Mouse (Mus musculus): ENCODE measurements around the gene Olfr48. TPM values are rescaled to one million over a fixed set of nuclear protein-coding genes. Genes with fewer than 3 reads are reported as not detected.

Gene Olfr48
- polyA plus RNA-seq (2015; fragmentation: Nextera tagmentation; extraction: Ambion mirVana) = not detected in 2 replicates

DNA sequence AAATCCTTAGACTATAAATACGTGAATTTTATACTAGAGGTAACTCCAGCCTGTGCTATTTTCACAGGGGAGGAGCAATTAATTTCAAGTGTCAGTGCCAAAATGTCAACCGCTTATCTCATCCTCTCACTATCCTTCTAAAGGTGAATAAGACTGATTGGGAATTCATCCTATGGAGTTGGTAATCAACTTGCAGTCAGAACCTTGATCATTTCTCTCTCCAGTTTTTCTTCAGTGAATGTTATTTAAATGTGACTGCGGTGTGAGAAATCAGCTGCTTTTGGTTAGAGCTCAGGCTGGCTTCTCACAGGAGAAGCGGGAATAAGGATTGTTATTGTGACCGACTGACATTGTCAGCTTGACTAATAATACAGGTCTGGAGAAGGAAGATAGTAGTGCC, at the start of gene Olfr48:
Gene Olfr48 (minus strand): TSS at position 101 of the 400 bp plus-strand sequence.
- H3K9me3 ChIP-seq = peaks cover 3% of the 10 kb centered on the region; the same call in 1 of the 2 replicates
- no peaks in the 10 kb centered on the region for H3K4me1 ChIP-seq
- H3K36me3 ChIP-seq = no peaks in the 10 kb centered on the region
- ATAC-seq (ENCODE audit: extremely low read depth, insufficient number of reproducible peaks, low FRiP score, low TSS enrichment) = no peak
- no peak within 1 kb of the TSS for H3K9ac ChIP-seq
- no peak within 1 kb of the TSS for H3K4me2 ChIP-seq
- H3K27ac ChIP-seq (replicated peaks) = no peak within 1 kb of the TSS
- H3K27me3 ChIP-seq (replicated peaks) = no peaks in the 10 kb centered on the region
- no peak within 1 kb of the TSS for H3K4me3 ChIP-seq
- WGBS = 71% methylated on average over 5 of the region's 5 CpGs

GRCm38 (mm10) chr2:89878137-89878536, 30.1 kb upstream of the Olfr48 start, which contains the start of gene Olfr1257:
Gene Olfr1257 (plus strand): TSS chr2:89878437.
- H3K4me3 ChIP-seq = no peak within 1 kb of the TSS
- 74% methylated on average over 1 of the region's 1 CpGs for WGBS
- H3K27me3 ChIP-seq (replicated peaks) = no peaks in the 10 kb centered on the region
- H3K9ac ChIP-seq = no peak within 1 kb of the TSS
- H3K4me2 ChIP-seq = no peak within 1 kb of the TSS
- H3K9me3 ChIP-seq = no peaks in the 10 kb centered on the region
- H3K27ac ChIP-seq (replicated peaks) = no peak within 1 kb of the TSS
- no peaks in the 10 kb centered on the region for H3K36me3 ChIP-seq
- no peaks in the 10 kb centered on the region for H3K4me1 ChIP-seq
- ATAC-seq (ENCODE audit: extremely low read depth, insufficient number of reproducible peaks, low FRiP score, low TSS enrichment) = no peak

- ATAC-seq (ENCODE audit: extremely low read depth, insufficient number of reproducible peaks, low FRiP score, low TSS enrichment) = no peak
- H3K36me3 ChIP-seq = no peaks in the 10 kb centered on the region
- H3K4me1 ChIP-seq = no peaks in the 10 kb centered on the region
- H3K9me3 ChIP-seq = peaks cover 3% of the 10 kb centered on the region; the same call in 1 of the 2 replicates
- no peak overlapping the region for H3K27ac ChIP-seq (replicated peaks)
- H3K4me2 ChIP-seq = no peak overlapping the region
- 86% methylated on average over 1 of the region's 1 CpGs for WGBS
- H3K27me3 ChIP-seq (replicated peaks) = no peaks in the 10 kb centered on the region
- H3K9ac ChIP-seq = no peak overlapping the region
- H3K4me3 ChIP-seq = no peak overlapping the region
These were observed 1.2 kb upstream of the Olfr48 start for GRCm38 (mm10) chr2:89849230-89849629.

DNA sequence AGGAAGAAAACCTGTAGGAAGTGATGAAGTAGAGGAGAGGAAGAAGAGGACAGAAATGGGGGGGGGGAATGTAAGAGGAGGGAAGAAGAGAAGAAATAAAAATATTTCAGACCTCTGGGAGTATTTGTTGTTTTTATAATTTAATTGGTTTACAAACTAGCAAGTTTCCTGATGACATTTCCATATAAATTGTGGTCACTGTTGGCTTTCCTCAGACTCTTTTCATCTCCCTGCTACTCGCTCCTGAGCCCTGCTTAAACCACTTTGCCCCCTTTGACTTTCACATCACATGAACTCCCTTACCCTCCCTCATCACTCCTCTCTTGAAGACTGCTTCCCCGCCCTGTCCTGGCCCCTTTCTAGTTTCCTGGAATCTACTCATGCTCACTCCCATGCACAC, 6.5 kb downstream of the Olfr48 start, which contains the start of gene Olfr1256:
Gene Olfr1256 (minus strand): TSS at position 101 of the 400 bp plus-strand sequence.
- no peak for ATAC-seq (ENCODE audit: extremely low read depth, insufficient number of reproducible peaks, low FRiP score, low TSS enrichment)
- Histone ChIP-seq H3K9ac (no peak within 1 kb of the TSS), H3K27me3 (replicated peaks) (no peaks in the 10 kb centered on the region), H3K4me2 (no peak within 1 kb of the TSS), H3K9me3 (no peaks in the 10 kb centered on the region), H3K4me3 (no peak within 1 kb of the TSS), H3K27ac (replicated peaks) (no peak within 1 kb of the TSS), H3K4me1 (no peaks in the 10 kb centered on the region), H3K36me3 (no peaks in the 10 kb centered on the region)
- 48% methylated on average over 2 of the region's 2 CpGs for WGBS

GRCm38 (mm10) chr2:89820216-89820615, 27.8 kb downstream of the Olfr48 start:
- no peaks in the 10 kb centered on the region for H3K4me1 ChIP-seq
- H3K4me3 ChIP-seq = no peak overlapping the region
- no peak for ATAC-seq (ENCODE audit: extremely low read depth, insufficient number of reproducible peaks, low FRiP score, low TSS enrichment)
- 81% methylated on average over 1 of the region's 1 CpGs for WGBS
- H3K27ac ChIP-seq (replicated peaks) = no peak overlapping the region
- no peaks in the 10 kb centered on the region for H3K27me3 ChIP-seq (replicated peaks)
- H3K9ac ChIP-seq = no peak overlapping the region
- H3K9me3 ChIP-seq = no peaks in the 10 kb centered on the region
- no peaks in the 10 kb centered on the region for H3K36me3 ChIP-seq
- H3K4me2 ChIP-seq = no peak overlapping the region

- no peak for ATAC-seq (ENCODE audit: extremely low read depth, insufficient number of reproducible peaks, low FRiP score, low TSS enrichment)
- 61% methylated on average over 3 of the region's 3 CpGs for WGBS
These were observed 36.3 kb downstream of the Olfr48 start, which contains the start of gene Olfr1255 for GRCm38 (mm10) chr2:89811751-89812150. Gene Olfr1255 (plus strand): TSS chr2:89812051.

GRCm38 (mm10) chr2:89810751-89811150, 37.3 kb downstream of the Olfr48 start:
- ATAC-seq (ENCODE audit: extremely low read depth, insufficient number of reproducible peaks, low FRiP score, low TSS enrichment) = no peak
- 74% methylated on average over 2 of the region's 2 CpGs for WGBS

More at GRCm38 (mm10) chr2:89811751-89812150, 36.3 kb downstream of the Olfr48 start, which contains the start of gene Olfr1255:
- H3K9ac ChIP-seq = no peak within 1 kb of the TSS
- H3K4me1 ChIP-seq = no peaks in the 10 kb centered on the region
- H3K27me3 ChIP-seq (replicated peaks) = no peaks in the 10 kb centered on the region
- H3K4me3 ChIP-seq = no peak within 1 kb of the TSS
- no peak within 1 kb of the TSS for H3K4me2 ChIP-seq
- no peaks in the 10 kb centered on the region for H3K36me3 ChIP-seq
- no peaks in the 10 kb centered on the region for H3K9me3 ChIP-seq
- H3K27ac ChIP-seq (replicated peaks) = no peak within 1 kb of the TSS

DNA sequence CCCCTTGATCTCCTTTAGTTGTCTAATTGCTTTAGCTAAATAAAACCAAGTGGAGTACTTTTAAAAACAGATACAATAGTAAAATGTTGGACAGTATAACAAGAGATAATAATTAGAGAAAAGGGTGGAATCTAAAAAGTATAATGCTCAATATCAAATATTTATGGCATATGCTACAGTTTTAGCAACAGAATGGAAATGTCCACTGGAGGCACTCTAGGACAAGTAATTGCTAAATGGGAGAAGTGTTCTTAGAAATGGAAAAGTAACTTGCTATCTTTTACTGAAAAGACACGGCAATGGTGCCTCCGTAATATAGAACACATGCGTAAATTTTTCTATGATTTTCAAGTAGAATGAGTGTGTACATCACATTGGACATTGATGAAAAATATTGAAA, 48.4 kb downstream of the Olfr48 start:
- no peak overlapping the region for H3K27ac ChIP-seq (replicated peaks)
- no peak overlapping the region for H3K4me3 ChIP-seq
- H3K9ac ChIP-seq = no peak overlapping the region
- no peaks in the 10 kb centered on the region for H3K36me3 ChIP-seq
- no peaks in the 10 kb centered on the region for H3K9me3 ChIP-seq
- no peak for ATAC-seq (ENCODE audit: extremely low read depth, insufficient number of reproducible peaks, low FRiP score, low TSS enrichment)
- no peak overlapping the region for H3K4me2 ChIP-seq
- 72% methylated on average over 3 of the region's 3 CpGs for WGBS
- H3K27me3 ChIP-seq (replicated peaks) = no peaks in the 10 kb centered on the region
- no peaks in the 10 kb centered on the region for H3K4me1 ChIP-seq

More at GRCm38 (mm10) chr2:89810751-89811150, 37.3 kb downstream of the Olfr48 start:
- H3K9ac ChIP-seq = no peak overlapping the region
- H3K27me3 ChIP-seq (replicated peaks) = no peaks in the 10 kb centered on the region
- no peaks in the 10 kb centered on the region for H3K36me3 ChIP-seq
- H3K4me3 ChIP-seq = no peak overlapping the region
- no peaks in the 10 kb centered on the region for H3K4me1 ChIP-seq
- H3K27ac ChIP-seq (replicated peaks) = no peak overlapping the region
- no peak overlapping the region for H3K4me2 ChIP-seq
- no peaks in the 10 kb centered on the region for H3K9me3 ChIP-seq

DNA sequence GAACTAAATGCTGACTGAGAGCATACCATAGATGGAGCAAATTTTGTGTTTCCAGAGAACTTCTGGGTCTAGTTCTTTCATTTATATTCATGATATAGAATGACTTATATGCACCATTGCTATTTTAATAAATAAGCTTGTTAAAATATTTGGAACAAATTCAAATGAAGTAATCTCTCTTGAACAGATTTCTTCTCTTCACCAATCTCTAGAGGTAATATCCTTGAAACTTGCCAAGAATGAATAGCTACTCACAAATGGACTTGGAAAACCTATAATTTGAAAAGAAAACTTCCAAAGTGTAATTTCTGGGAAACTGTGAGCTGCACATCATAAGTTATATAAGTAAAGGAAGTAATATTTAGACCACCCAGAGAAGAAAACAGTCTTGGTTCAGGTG, 54.5 kb downstream of the Olfr48 start, which contains the start of gene Olfr1254:
Gene Olfr1254 (minus strand): TSS at position 101 of the 400 bp plus-strand sequence.
- Histone ChIP-seq H3K4me2 (no peak within 1 kb of the TSS), H3K4me3 (no peak within 1 kb of the TSS), H3K27me3 (replicated peaks) (no peaks in the 10 kb centered on the region), H3K9ac (no peak within 1 kb of the TSS), H3K4me1 (no peaks in the 10 kb centered on the region), H3K27ac (replicated peaks) (no peak within 1 kb of the TSS), H3K9me3 (no peaks in the 10 kb centered on the region), H3K36me3 (no peaks in the 10 kb centered on the region)
- no peak for ATAC-seq (ENCODE audit: extremely low read depth, insufficient number of reproducible peaks, low FRiP score, low TSS enrichment)

Other genes with a start within 250 kb of the Olfr48 start
- gene Olfr1247, start 234.1 kb downstream of the Olfr48 start, polyA plus RNA-seq (2015; fragmentation: Nextera tagmentation; extraction: Ambion mirVana) = not detected in 2 replicates
- not detected in 2 replicates for gene Olfr1248, start 230.0 kb downstream of the Olfr48 start, polyA plus RNA-seq (2015; fragmentation: Nextera tagmentation; extraction: Ambion mirVana)
- not detected in 2 replicates for gene Olfr1249, start 213.2 kb downstream of the Olfr48 start, polyA plus RNA-seq (2015; fragmentation: Nextera tagmentation; extraction: Ambion mirVana)
- not detected in 2 replicates for gene Olfr1250, start 186.7 kb downstream of the Olfr48 start, polyA plus RNA-seq (2015; fragmentation: Nextera tagmentation; extraction: Ambion mirVana)
- gene Olfr1251, start 176.3 kb downstream of the Olfr48 start, polyA plus RNA-seq (2015; fragmentation: Nextera tagmentation; extraction: Ambion mirVana) = not detected in 2 replicates
- gene Olfr1252, start 123.2 kb downstream of the Olfr48 start, polyA plus RNA-seq (2015; fragmentation: Nextera tagmentation; extraction: Ambion mirVana) = not detected in 2 replicates
- not detected in 2 replicates for gene Olfr1253, start 91.1 kb downstream of the Olfr48 start, polyA plus RNA-seq (2015; fragmentation: Nextera tagmentation; extraction: Ambion mirVana)
- gene Olfr1254, start 54.6 kb downstream of the Olfr48 start, polyA plus RNA-seq (2015; fragmentation: Nextera tagmentation; extraction: Ambion mirVana) = not detected in 2 replicates
- not detected in 2 replicates for gene Olfr1255, start 36.2 kb downstream of the Olfr48 start, polyA plus RNA-seq (2015; fragmentation: Nextera tagmentation; extraction: Ambion mirVana)
- gene Olfr1256, start 6.7 kb downstream of the Olfr48 start, polyA plus RNA-seq (2015; fragmentation: Nextera tagmentation; extraction: Ambion mirVana) = not detected in 2 replicates
- gene Olfr1257, start 30.2 kb upstream of the Olfr48 start, polyA plus RNA-seq (2015; fragmentation: Nextera tagmentation; extraction: Ambion mirVana) = not detected in 2 replicates
- not detected in 2 replicates for gene Olfr1258, start 79.1 kb upstream of the Olfr48 start, polyA plus RNA-seq (2015; fragmentation: Nextera tagmentation; extraction: Ambion mirVana)
- not detected in 2 replicates for gene Olfr1259, start 100.5 kb upstream of the Olfr48 start, polyA plus RNA-seq (2015; fragmentation: Nextera tagmentation; extraction: Ambion mirVana)
- gene Olfr1260, start 126.1 kb upstream of the Olfr48 start, polyA plus RNA-seq (2015; fragmentation: Nextera tagmentation; extraction: Ambion mirVana) = not detected in 2 replicates
- gene Olfr1261, start 143.0 kb upstream of the Olfr48 start, polyA plus RNA-seq (2015; fragmentation: Nextera tagmentation; extraction: Ambion mirVana) = not detected in 2 replicates
- not detected in 2 replicates for gene Olfr1262, start 151.9 kb upstream of the Olfr48 start, polyA plus RNA-seq (2015; fragmentation: Nextera tagmentation; extraction: Ambion mirVana)
- not detected in 2 replicates for gene Olfr1263, start 163.9 kb upstream of the Olfr48 start, polyA plus RNA-seq (2015; fragmentation: Nextera tagmentation; extraction: Ambion mirVana)
- gene Olfr1264, start 177.4 kb upstream of the Olfr48 start, polyA plus RNA-seq (2015; fragmentation: Nextera tagmentation; extraction: Ambion mirVana) = not detected in 2 replicates
- gene Olfr1265, start 187.1 kb upstream of the Olfr48 start, polyA plus RNA-seq (2015; fragmentation: Nextera tagmentation; extraction: Ambion mirVana) = not detected in 2 replicates
- not detected in 2 replicates for gene Olfr140, start 215.4 kb upstream of the Olfr48 start, polyA plus RNA-seq (2015; fragmentation: Nextera tagmentation; extraction: Ambion mirVana)